Mouse (Mus musculus) CH12.LX (cell line): Measurements from ENCODE around the gene BC030867. TPM values are rescaled to one million over a fixed set of nuclear protein-coding genes. Genes with fewer than 3 reads are reported as not detected.

Experiments
- DNase-seq: peaks from one replicate; pipeline ENCODE4 v3.0.0-alpha.2; 2013; ENCODE audit errors: extremely low read depth
- H3K27ac ChIP-seq: 2 replicates; pipeline ENCODE4 v1.5.1; 2012; ENCODE audit warnings: low read depth, mild to moderate bottlenecking, control low read depth, moderate library complexity; ENCODE audit not compliant: insufficient read depth
- H3K27me3 ChIP-seq: replicated peaks from 2 replicates; pipeline ENCODE3; 2012; ENCODE audit warnings: inconsistent platforms
- H3K36me3 ChIP-seq, 2 experiments: replicated peaks in 1 of 2; 2 replicates each; pipeline versions ENCODE3 to v1.6.1; 2012; ENCODE audit warnings: inconsistent platforms in 1 of 2, low read length in 1 of 2, mild to moderate bottlenecking in 1 of 2, mixed read lengths in 1 of 2, moderate library complexity in 1 of 2; ENCODE audit not compliant: control insufficient read depth in 1 of 2, insufficient read depth in 1 of 2
- H3K4me1 ChIP-seq, 2 experiments: 2 replicates each; pipeline ENCODE4 v1.6.1; 2012; ENCODE audit warnings: inconsistent platforms in 1 of 2, moderate library complexity in 1 of 2; ENCODE audit not compliant: insufficient read depth in 2 of 2, control insufficient read depth in 1 of 2
- H3K4me2 ChIP-seq: 2 replicates; pipeline ENCODE4 v1.6.1; 2012; ENCODE audit warnings: low read depth, mild to moderate bottlenecking, control low read depth; ENCODE audit not compliant: poor library complexity, insufficient read depth, severe bottlenecking
- H3K4me3 ChIP-seq, 3 experiments: fragments of 150-350 bp in 1 of 3; sonication (generic) in 1 of 3; replicated peaks in 1 of 3; 2 replicates each; pipeline versions ENCODE3 to v1.5.1; 2011 to 2012; ENCODE audit warnings: low read depth in 2 of 3, low read length in 2 of 3, mild to moderate bottlenecking in 2 of 3, moderate library complexity in 2 of 3, control low read depth in 1 of 3, improper control_type of control experiment in 1 of 3, inconsistent platforms in 1 of 3, mixed read lengths in 1 of 3; ENCODE audit not compliant: poor library complexity in 1 of 3
- H3K79me2 ChIP-seq: replicated peaks from 2 replicates; pipeline ENCODE4 v1.6.1; 2012; ENCODE audit warnings: mild to moderate bottlenecking, moderate library complexity; ENCODE audit not compliant: control insufficient read depth, poor library complexity, insufficient read depth, severe bottlenecking; ENCODE audit errors: extremely low read depth
- H3K9ac ChIP-seq: 2 replicates; pipeline ENCODE4 v1.6.1; 2012; ENCODE audit warnings: low read depth, mild to moderate bottlenecking, control low read depth, moderate library complexity; ENCODE audit not compliant: insufficient read depth
- H3K9me3 ChIP-seq: replicated peaks from 2 replicates; pipeline ENCODE3; 2012; ENCODE audit warnings: low read length, inconsistent platforms, mixed read lengths
- BHLHE40 ChIP-seq: IDR thresholded peaks from 2 replicates; pipeline ENCODE4 v1.6.1; 2011; ENCODE audit warnings: mild to moderate bottlenecking, low read depth, low read length, improper control_type of control experiment
- CTCF ChIP-seq, 2 experiments: IDR thresholded peaks in 1 of 2; conservative IDR thresholded peaks in 1 of 2; 2 replicates each; pipeline ENCODE4 v1.5.1; 2011 to 2012; ENCODE audit warnings: low read depth in 2 of 2, low read length in 2 of 2, improper control_type of control experiment in 1 of 2, inconsistent platforms in 1 of 2, mild to moderate bottlenecking in 1 of 2, moderate library complexity in 1 of 2
- E2F4 ChIP-seq: IDR thresholded peaks from 2 replicates; pipeline ENCODE4 v1.6.1; 2011; ENCODE audit warnings: low read depth, low read length, improper control_type of control experiment; ENCODE audit not compliant: insufficient replicate concordance
- ELF1 ChIP-seq: IDR thresholded peaks from 2 replicates; pipeline ENCODE4 v1.6.1; 2014; ENCODE audit warnings: low read depth, mild to moderate bottlenecking, inconsistent platforms, low read length, improper control_type of control experiment
- ETS1 ChIP-seq: conservative IDR thresholded peaks from 2 replicates; pipeline ENCODE4 v1.6.1; 2012; ENCODE audit warnings: low read depth, mild to moderate bottlenecking, inconsistent platforms, low read length, improper control_type of control experiment, moderate library complexity
- HCFC1 ChIP-seq: IDR thresholded peaks from 2 replicates; pipeline ENCODE4 v1.6.1; 2012; ENCODE audit warnings: low read depth, mild to moderate bottlenecking, inconsistent platforms, low read length, improper control_type of control experiment
- IRF4 ChIP-seq: IDR thresholded peaks from 2 replicates; pipeline ENCODE4 v1.6.1; 2014; ENCODE audit warnings: low read depth, mild to moderate bottlenecking, inconsistent platforms, low read length, improper control_type of control experiment
- JUN ChIP-seq: IDR thresholded peaks from 2 replicates; pipeline ENCODE4 v1.6.1; 2011; ENCODE audit warnings: low read depth, mild to moderate bottlenecking, low read length, improper control_type of control experiment, moderate library complexity; ENCODE audit not compliant: insufficient read depth
- JUND ChIP-seq: conservative IDR thresholded peaks from 2 replicates; pipeline ENCODE4 v1.6.1; 2011; ENCODE audit warnings: low read depth, low read length, improper control_type of control experiment
- MAFK ChIP-seq: IDR thresholded peaks from 2 replicates; pipeline ENCODE4 v1.6.1; 2011; ENCODE audit warnings: low read length, improper control_type of control experiment; ENCODE audit not compliant: insufficient replicate concordance
- MAX ChIP-seq: IDR thresholded peaks from 2 replicates; pipeline ENCODE4 v1.6.1; 2011; ENCODE audit warnings: low read length, improper control_type of control experiment
- MEF2A ChIP-seq: IDR thresholded peaks from 2 replicates; pipeline ENCODE4 v1.6.1; 2014; ENCODE audit warnings: low read depth, mild to moderate bottlenecking, inconsistent platforms, low read length, improper control_type of control experiment, borderline replicate concordance
- PAX5 ChIP-seq: IDR thresholded peaks from 2 replicates; pipeline ENCODE4 v1.6.1; 2012; ENCODE audit warnings: low read length, inconsistent platforms, mixed read lengths
- POLR2A ChIP-seq: IDR thresholded peaks from 2 replicates; pipeline ENCODE4 v1.6.1; 2011; ENCODE audit warnings: low read depth, mild to moderate bottlenecking, improper control_type of control experiment, low read length
- POLR2AphosphoS2 ChIP-seq: IDR thresholded peaks from 2 replicates; pipeline ENCODE4 v1.6.1; 2011; ENCODE audit warnings: low read depth, low read length, improper control_type of control experiment
- RAD21 ChIP-seq: IDR thresholded peaks from 2 replicates; pipeline ENCODE4 v1.6.1; 2011; ENCODE audit warnings: low read depth, mild to moderate bottlenecking, low read length, improper control_type of control experiment, moderate library complexity
- RCOR1 ChIP-seq: conservative IDR thresholded peaks from 2 replicates; pipeline ENCODE4 v1.6.1; 2012; ENCODE audit warnings: low read depth, mild to moderate bottlenecking, inconsistent platforms, low read length, improper control_type of control experiment
- SMC3 ChIP-seq: IDR thresholded peaks from 2 replicates; pipeline ENCODE4 v1.6.1; 2011; ENCODE audit warnings: low read depth, low read length, improper control_type of control experiment
- TBP ChIP-seq: conservative IDR thresholded peaks from 2 replicates; pipeline ENCODE4 v1.6.1; 2011; ENCODE audit warnings: low read depth, low read length, improper control_type of control experiment
- USF1 ChIP-seq: IDR thresholded peaks from 2 replicates; pipeline ENCODE4 v1.6.1; 2014; ENCODE audit warnings: low read depth, mild to moderate bottlenecking, inconsistent platforms, low read length, improper control_type of control experiment
- ZKSCAN1 ChIP-seq: IDR thresholded peaks from 2 replicates; pipeline ENCODE4 v1.6.1; 2012; ENCODE audit warnings: low read depth, inconsistent platforms, low read length, improper control_type of control experiment, borderline replicate concordance
- dilution Hi-C: fragments of 300-500 bp; cut with MboI; formaldehyde crosslinking; loops from 2 replicates; pipeline ENCODE4 v1.14.3; 2020; ENCODE audit warnings: low sequenced_read_pairs; ENCODE audit not compliant: extremely low pct_unique_long_range_greater_than_20kb, extremely low pct_ligation_motif_present
- in situ Hi-C: fragments of 300-500 bp; cut with MboI; formaldehyde crosslinking; loops from 3 replicates; pipeline ENCODE4 v1.14.3; 2019; ENCODE audit warnings: low sequenced_read_pairs, low pct_ligation_motif_present, low pct_unique_long_range_greater_than_20kb, mixed read lengths
- polyA plus RNA-seq: library from polyadenylated mRNA; unstranded; fragments of >175 nt; gene quantifications from 2 replicates; pipeline ENCODE4 v1.2.1, GENCODE M21; 2012; ENCODE audit warnings: low read depth; ENCODE audit not compliant: insufficient read length
- total RNA-seq, 2 experiments: library from RNA; depleted of rRNA; stranded (reverse); fragments of 300-350 nt in 1 of 2; fragments of >200 nt in 1 of 2; gene quantifications; 2 replicates each; pipeline ENCODE4 v1.2.3; 2012 to 2014

Gene BC030867
- total and polyA plus RNA-seq, 3 experiments = 11.4 to 34.0 (median 26.2) TPM

DNA sequence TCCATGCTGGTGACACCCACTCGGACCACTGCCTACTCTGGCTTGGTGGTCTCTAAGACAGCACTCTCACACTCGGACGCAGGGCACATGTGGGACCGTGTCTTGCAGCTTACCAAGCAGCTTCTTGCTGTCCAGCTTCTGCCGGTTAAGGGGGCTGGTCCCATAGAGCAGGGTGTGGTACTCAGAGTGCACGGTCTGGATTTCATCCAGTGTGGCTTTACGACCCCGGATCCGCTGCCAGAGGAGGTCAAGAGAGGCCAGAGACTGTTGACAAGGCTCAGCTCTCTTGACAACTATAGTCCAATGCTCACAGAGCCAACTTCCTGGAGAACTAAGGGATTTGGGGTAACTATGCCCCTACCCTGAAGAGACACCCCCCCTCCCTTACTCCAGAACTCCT, 48.8 kb upstream of the BC030867 start:
- H3K36me3 ChIP-seq = peaks cover 91 to 98% of the 10 kb centered on the region in 2 experiments
- no peak for TF ChIP-seq MEF2A
- TF ChIP-seq MAFK = no peak
- no peak for TF ChIP-seq ZKSCAN1
- TF ChIP-seq TBP = no peak
- TF ChIP-seq ETS1 = no peak
- no peak for TF ChIP-seq ELF1
- no peak for TF ChIP-seq JUN
- no peak for TF ChIP-seq HCFC1
- H3K4me2 ChIP-seq = no peak overlapping the region
- H3K9me3 ChIP-seq = no peaks in the 10 kb centered on the region
- H3K9ac ChIP-seq = no peak overlapping the region
- H3K27me3 ChIP-seq = no peaks in the 10 kb centered on the region
- no peak overlapping the region for H3K27ac ChIP-seq
- no peak for DNase-seq
- in situ Hi-C loops = no loop called here
- H3K79me2 ChIP-seq = no peaks in the 10 kb centered on the region
- no peaks in the 10 kb centered on the region for H3K4me1 ChIP-seq
- dilution Hi-C loops = no loop called here
- H3K4me3 ChIP-seq = no peak overlapping the region

DNA sequence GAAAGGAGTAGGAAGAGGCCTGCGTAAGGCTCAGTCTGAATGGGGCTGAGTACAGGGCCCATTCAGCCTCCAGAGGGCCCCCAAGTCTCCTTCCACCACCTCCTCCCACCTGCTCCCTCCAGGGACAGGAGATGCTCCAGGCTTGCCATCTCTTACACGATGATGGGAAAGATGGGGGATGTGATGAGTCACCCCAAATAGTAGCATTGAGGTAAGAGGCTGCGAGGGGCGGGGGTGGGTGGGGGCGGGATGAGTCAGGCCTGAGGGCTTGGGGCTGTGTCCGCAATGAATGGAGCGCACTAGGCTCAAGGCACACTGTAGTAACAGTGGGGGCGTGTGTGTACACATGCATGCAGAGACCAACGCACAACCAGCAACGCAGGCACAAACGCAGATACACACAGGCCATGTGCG, 47.3 kb upstream of the BC030867 start:
- Histone ChIP-seq H3K27ac (no peak overlapping the region), H3K9ac (no peak overlapping the region), H3K9me3 (no peaks in the 10 kb centered on the region), H3K4me2 (no peak overlapping the region), H3K79me2 (no peaks in the 10 kb centered on the region), H3K4me1 (no peaks in the 10 kb centered on the region), H3K4me3 (no peak overlapping the region), H3K27me3 (no peaks in the 10 kb centered on the region), H3K36me3 (peaks cover 83 to 98% of the 10 kb centered on the region in 2 experiments)
- TF ChIP-seq RAD21 = peak; percentile 50
- TF ChIP-seq JUND = no peak
- peak; percentile 68 for TF ChIP-seq SMC3
- TF ChIP-seq CTCF (conservative IDR thresholded peaks at IDR 0.05 in 1 of 2, IDR thresholded peaks at IDR 0.05 in 1 of 2; ENCODE audit: low read depth in 2 of 2, low read length in 2 of 2) = peak in 1 of 2 experiments; percentile 60; a peak in 2 of 4 replicates
- no peak for DNase-seq
- dilution Hi-C loops (no loop called here), in situ Hi-C loops (no loop called here)

DNA sequence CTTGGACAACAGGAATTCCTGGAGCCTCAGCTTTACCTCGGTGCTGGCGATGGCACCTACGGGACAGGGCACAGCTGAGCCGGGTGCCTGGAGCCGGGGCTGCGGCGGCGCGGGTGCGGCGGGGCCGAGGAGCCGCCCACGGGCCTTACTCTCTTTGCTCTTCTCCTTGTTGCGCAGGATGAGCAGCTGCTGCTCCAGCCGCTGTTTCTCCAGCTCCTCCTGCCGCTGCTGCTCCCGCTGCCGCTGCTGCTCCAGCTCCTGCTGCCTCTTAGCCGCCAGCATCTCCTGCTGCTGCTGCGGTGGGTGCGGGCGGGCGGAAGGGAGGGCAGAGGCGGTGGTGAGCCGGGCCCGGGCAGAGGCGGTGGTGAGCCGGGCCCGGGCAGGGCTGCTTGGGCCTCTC, 42.2 kb upstream of the BC030867 start:
- Histone ChIP-seq H3K4me2 (no peak overlapping the region), H3K4me3 (no peak overlapping the region), H3K9me3 (no peaks in the 10 kb centered on the region), H3K27ac (no peak overlapping the region), H3K4me1 (peaks cover 29 to 43% of the 10 kb centered on the region in 2 experiments), H3K27me3 (no peaks in the 10 kb centered on the region), H3K79me2 (no peaks in the 10 kb centered on the region), H3K36me3 (peaks cover 39 to 59% of the 10 kb centered on the region in 2 experiments), H3K9ac (no peak overlapping the region)
- dilution Hi-C loops = no loop called here
- in situ Hi-C loops = no loop called here
- no peak for DNase-seq
- TF ChIP-seq USF1 (no peak), IRF4 (no peak), PAX5 (no peak), JUND (no peak), E2F4 (no peak), JUN (no peak), BHLHE40 (no peak), RAD21 (no peak), SMC3 (no peak), MEF2A (no peak), TBP (no peak), MAX (no peak), POLR2AphosphoS2 (no peak), RCOR1 (no peak), POLR2A (no peak)
- TF ChIP-seq, all 38 proteins: peak for 0
